Mouse (Mus musculus) hematopoietic multipotent progenitor cell, adult 10-12 weeks (in vitro differentiated cells): ENCODE results near the gene Focad. TPM values are rescaled to one million over a fixed set of nuclear protein-coding genes. Genes with fewer than 3 reads are reported as not detected.

ENCODE experiments used
- polyA plus RNA-seq: library from polyadenylated mRNA; stranded (reverse); fragments of >175 nt; gene quantifications from 2 replicates; pipeline ENCODE4 v1.2.3, GENCODE M21; 2012; ENCODE audit warnings: low replicate concordance

Gene Focad
- 1.6 and 2.7 TPM in 2 replicates for polyA plus RNA-seq

GRCm38 (mm10) chr4:88094062-88094767 lies at the start of gene Focad:
Focad (plus strand) TSS chr4:88094629.

GRCm38 (mm10) chr4:88438326-88438989 lies 344.0 kb downstream of the Focad start, which contains the start of gene Hacd4:
Hacd4 (minus strand) TSS chr4:88438928.

Other genes with a start within 250 kb of the Focad start
- 10.8 and 16.6 TPM in 2 replicates for gene Mllt3, start 61.3 kb upstream of the Focad start, polyA plus RNA-seq